Mouse (Mus musculus) heart, adult 2 months (tissue): ENCODE measurements around the gene Slc35b2.

Experiments used
- CTCF ChIP-seq: fragments of 200-600 bp; IDR thresholded peaks from 2 replicates; pipeline ENCODE4 v1.8.1; 2022; ENCODE audit warnings: antibody characterized with exemption, mild to moderate bottlenecking, moderate library complexity
- EP300 ChIP-seq: fragments of 200-500 bp; IDR thresholded peaks from 2 replicates; pipeline ENCODE4 v1.6.1; 2011; ENCODE audit warnings: low read depth, low read length, control low read depth; ENCODE audit not compliant: insufficient read depth
- POLR2A ChIP-seq: fragments of 200-500 bp; IDR thresholded peaks from 2 replicates; pipeline ENCODE4 v1.6.1; 2011; ENCODE audit warnings: mild to moderate bottlenecking, low read depth, low read length, control low read depth; ENCODE audit not compliant: insufficient read depth

- no peak for TF ChIP-seq POLR2A
- TF ChIP-seq EP300: no peak
- no peak for TF ChIP-seq CTCF
Observed at GRCm38 (mm10) chr17:45546941-45547340, 16.7 kb upstream of the Slc35b2 start.
